Mouse (Mus musculus) embryonic facial prominence, embryonic 11.5 days (tissue): ENCODE measurements around the gene Pdlim3. TPM values are rescaled to one million over a fixed set of nuclear protein-coding genes. Genes with fewer than 3 reads are reported as not detected.

Experiments used
- ATAC-seq: fragments of 200-750 bp; cut with Nextera tagmentation; replicated peaks from 2 replicates; pipeline ENCODE4 v1.8.0; 2017; ENCODE audit warnings: low read depth; ENCODE audit not compliant: insufficient number of reproducible peaks, low FRiP score, low TSS enrichment
- DNase-seq: peaks from one replicate; pipeline ENCODE4 v3.0.0-alpha.2; 2015; ENCODE audit warnings: low spot score
- H3K27ac ChIP-seq: fragments of 300-500 bp; sonication (generic); replicated peaks from 2 replicates; pipeline ENCODE4 v1.5.1; 2014; ENCODE audit warnings: mild to moderate bottlenecking, low read depth, low read length, control low read depth
- H3K27me3 ChIP-seq: fragments of 300-500 bp; sonication (generic); 2 replicates; pipeline ENCODE4 v1.6.1; 2014; ENCODE audit warnings: mild to moderate bottlenecking, low read length, moderate library complexity, mixed read lengths; ENCODE audit not compliant: control insufficient read depth, insufficient read depth
- H3K36me3 ChIP-seq: fragments of 300-500 bp; sonication (generic); replicated peaks from 2 replicates; pipeline ENCODE4 v1.6.1; 2014; ENCODE audit warnings: low read depth, mild to moderate bottlenecking, low read length, moderate library complexity, mixed read lengths; ENCODE audit not compliant: control insufficient read depth, insufficient read depth
- H3K4me1 ChIP-seq: fragments of 300-500 bp; sonication (generic); 2 replicates; pipeline ENCODE4 v1.6.1; 2014; ENCODE audit warnings: low read length, mixed read lengths; ENCODE audit not compliant: control insufficient read depth, insufficient read depth
- H3K4me2 ChIP-seq: fragments of 300-500 bp; sonication (generic); 2 replicates; pipeline ENCODE4 v1.6.1; 2014; ENCODE audit warnings: low read depth, mild to moderate bottlenecking, control low read depth, low read length, moderate library complexity
- H3K4me3 ChIP-seq: fragments of 300-500 bp; sonication (generic); 2 replicates; pipeline ENCODE4 v1.5.1; 2014; ENCODE audit warnings: low read depth, low read length, control low read depth
- H3K9ac ChIP-seq: fragments of 300-500 bp; sonication (generic); replicated peaks from 2 replicates; pipeline ENCODE4 v1.6.1; 2014; ENCODE audit warnings: mild to moderate bottlenecking, control low read depth, low read length
- H3K9me3 ChIP-seq: fragments of 300-500 bp; sonication (generic); replicated peaks from 2 replicates; pipeline ENCODE4 v1.6.1; 2016; ENCODE audit warnings: mild to moderate bottlenecking, low read length, inconsistent platforms, mixed read lengths; ENCODE audit not compliant: control insufficient read depth
- WGBS: fragments of 180-500 bp; shearing (Covaris S2); extraction: QIAGEN DNeasy Blood & Tissue Kit; methylation state at CpG from one replicate; pipeline ENCODE4 v1.1.7; 2014; 5-methylcytosine and 5-hydroxymethylcytosine counted together
- polyA plus RNA-seq: library from polyadenylated mRNA; unstranded; fragments of >200 nt; fragmentation: Nextera tagmentation; extraction: Ambion mirVana; gene quantifications from 2 replicates; pipeline ENCODE4 v1.2.1, GENCODE M21; 2014

Gene Pdlim3
- polyA plus RNA-seq, 1 experiment from 2014 or later: 13.9 TPM

- 89% methylated on average over 9 of the region's 9 CpGs for WGBS
- Histone ChIP-seq H3K4me1 (no peaks in the 10 kb centered on the region), H3K27me3 (no peaks in the 10 kb centered on the region), H3K9ac (no peak overlapping the region), H3K27ac (no peak overlapping the region), H3K4me2 (no peak overlapping the region), H3K36me3 (no peaks in the 10 kb centered on the region), H3K4me3 (no peak overlapping the region), H3K9me3 (no peaks in the 10 kb centered on the region)
- DNase-seq (no peak), ATAC-seq (no peak)
Measured at GRCm38 (mm10) chr8:45936986-45937385, 51.7 kb downstream of the Pdlim3 start.

GRCm38 (mm10) chr8:45946283-45946682 is 61.0 kb downstream of the Pdlim3 start:
- H3K27ac ChIP-seq: no peak overlapping the region
- no peaks in the 10 kb centered on the region for H3K4me1 ChIP-seq
- WGBS: 90% methylated on average over 4 of the region's 4 CpGs
- H3K9me3 ChIP-seq: no peaks in the 10 kb centered on the region
- H3K27me3 ChIP-seq: no peaks in the 10 kb centered on the region
- no peak overlapping the region for H3K9ac ChIP-seq
- H3K4me3 ChIP-seq: no peak overlapping the region
- DNase-seq (no peak), ATAC-seq (no peak)
- no peaks in the 10 kb centered on the region for H3K36me3 ChIP-seq
- no peak overlapping the region for H3K4me2 ChIP-seq

- no peak overlapping the region for H3K4me3 ChIP-seq
- 52% methylated on average over 2 of the region's 2 CpGs for WGBS
- H3K4me2 ChIP-seq: no peak overlapping the region
- no peaks in the 10 kb centered on the region for H3K9me3 ChIP-seq
- no peak overlapping the region for H3K27ac ChIP-seq
- ATAC-seq: no peak
- no peaks in the 10 kb centered on the region for H3K4me1 ChIP-seq
- H3K9ac ChIP-seq: no peak overlapping the region
- no peak for DNase-seq
- H3K36me3 ChIP-seq: no peaks in the 10 kb centered on the region
- H3K27me3 ChIP-seq: no peaks in the 10 kb centered on the region
Measured at GRCm38 (mm10) chr8:45950622-45951021, 65.4 kb downstream of the Pdlim3 start.

Other genes with a start within 250 kb of the Pdlim3 start
- 0.13 TPM in 1 of 2 replicates, not detected in the other for gene Ccdc110, start 49.2 kb downstream of the Pdlim3 start, polyA plus RNA-seq
- 1.9 and 2.6 TPM in 2 replicates for gene 1700029J07Rik, start 89.8 kb downstream of the Pdlim3 start, polyA plus RNA-seq
- gene Ufsp2, start 90.1 kb downstream of the Pdlim3 start, polyA plus RNA-seq: 54.2 and 54.5 TPM in 2 replicates
- gene Lrp2bp, start 113.8 kb downstream of the Pdlim3 start, polyA plus RNA-seq: 0.28 and 0.61 TPM in 2 replicates
- gene Ankrd37, start 120.2 kb downstream of the Pdlim3 start, polyA plus RNA-seq: 17.1 and 19.4 TPM in 2 replicates